Mouse (Mus musculus): ENCODE measurements around the gene Cyp27b1. TPM values are rescaled to one million over a fixed set of nuclear protein-coding genes. Genes with fewer than 3 reads are reported as not detected.

Cyp27b1 gene
- polyA plus RNA-seq, 1 experiment from 2014 or later, result 0.18 TPM

- no peak for ATAC-seq
- 77% methylated on average over 6 of the region's 6 CpGs for WGBS
- no peak overlapping the region for H3K4me2 ChIP-seq (ENCODE audit: low read length)
Observed at GRCm38 (mm10) chr10:127043187-127043586, 4.9 kb upstream of the Cyp27b1 start.

DNA sequence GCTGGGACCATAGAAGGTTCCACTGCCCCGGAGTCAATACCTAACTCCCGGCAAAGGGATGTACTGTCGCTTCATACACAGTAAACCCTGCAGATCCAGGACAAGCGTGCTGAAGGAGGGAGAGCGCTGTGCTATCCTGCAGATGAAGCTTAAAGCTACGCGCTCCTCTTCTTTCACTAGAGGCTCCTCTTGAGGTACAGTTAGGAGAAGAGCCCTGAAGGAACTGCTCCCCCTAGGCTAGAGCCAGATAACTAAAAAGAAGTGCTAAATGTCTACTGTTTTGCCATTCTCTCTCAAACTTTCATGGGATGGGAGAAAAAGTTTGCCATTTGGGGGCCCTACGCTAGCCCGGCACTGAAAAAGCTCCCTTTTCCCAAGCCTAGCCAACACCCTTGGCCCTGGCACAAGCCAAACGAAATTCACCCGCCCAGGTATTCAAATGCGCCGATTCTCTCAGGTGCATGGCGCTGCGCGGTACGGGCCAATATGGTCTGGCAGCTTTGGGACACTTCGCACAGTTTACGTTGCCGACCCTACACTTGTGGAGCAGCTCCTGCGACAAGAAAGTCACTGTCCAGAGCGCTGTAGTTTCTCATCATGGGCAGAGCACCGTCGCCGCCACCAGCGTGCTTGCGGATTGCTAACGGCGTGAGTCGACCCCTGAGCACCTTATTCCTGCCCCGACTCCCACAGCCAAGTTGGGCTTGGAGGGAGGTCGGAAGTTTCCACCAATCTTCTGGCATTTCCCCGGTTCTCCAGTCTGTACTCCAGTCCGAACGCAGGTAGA is 751 bp downstream of the Cyp27b1 start:
- Histone ChIP-seq H3K4me1 (ENCODE audit: control insufficient read depth, insufficient read depth, low read depth, low read length) (peaks cover 3% of the 10 kb centered on the region; the same call in 1 of the 2 replicates), H3K27ac (ENCODE audit: low read depth, low read length) (no peak overlapping the region), H3K36me3 (ENCODE audit: control insufficient read depth, insufficient read depth, low read length) (0 out of 2 replicates have a peak, but pooled peaks cover 4% of the 10 kb centered on the region), H3K4me2 (ENCODE audit: low read length) (peak overlapping the region; percentile 13; the same call in 1 of the 2 replicates), H3K4me3 (ENCODE audit: low read length) (peak overlapping the region; percentile 12), H3K27me3 (replicated peaks; ENCODE audit: control insufficient read depth, insufficient read depth, low read length) (peaks cover 39% of the 10 kb centered on the region), H3K9me3 (ENCODE audit: control insufficient read depth, low read length) (no peaks in the 10 kb centered on the region), H3K9ac (ENCODE audit: low read depth, low read length) (no peak overlapping the region)
- ATAC-seq, result no peak
- 5% methylated on average over 35 of the region's 35 CpGs for WGBS

More at GRCm38 (mm10) chr10:127043187-127043586, 4.9 kb upstream of the Cyp27b1 start:
- Histone ChIP-seq H3K4me1 (ENCODE audit: control insufficient read depth, insufficient read depth, low read depth, low read length) (peaks cover 13% of the 10 kb centered on the region), H3K27me3 (replicated peaks; ENCODE audit: control insufficient read depth, insufficient read depth, low read length) (peaks cover 13% of the 10 kb centered on the region), H3K9me3 (ENCODE audit: control insufficient read depth, low read length) (no peaks in the 10 kb centered on the region), H3K4me3 (ENCODE audit: low read length) (no peak overlapping the region), H3K27ac (ENCODE audit: low read depth, low read length) (no peak overlapping the region), H3K9ac (ENCODE audit: low read depth, low read length) (no peak overlapping the region), H3K36me3 (ENCODE audit: control insufficient read depth, insufficient read depth, low read length) (0 out of 2 replicates have a peak, but pooled peaks cover 4% of the 10 kb centered on the region)

GRCm38 (mm10) chr10:127049395-127050118 is 1.5 kb downstream of the Cyp27b1 start:
- ATAC-seq, result no peak
- WGBS, result 5% methylated on average over 29 of the region's 29 CpGs

GRCm38 (mm10) chr10:127050119-127050474 is 2.0 kb downstream of the Cyp27b1 start:
- Histone ChIP-seq H3K27me3 (replicated peaks; ENCODE audit: control insufficient read depth, insufficient read depth, low read length) (peaks cover 39% of the 10 kb centered on the region), H3K9me3 (ENCODE audit: control insufficient read depth, low read length) (no peaks in the 10 kb centered on the region), H3K9ac (ENCODE audit: low read depth, low read length) (no peak overlapping the region), H3K4me3 (ENCODE audit: low read length) (no peak overlapping the region), H3K4me2 (ENCODE audit: low read length) (no peak overlapping the region), H3K36me3 (ENCODE audit: control insufficient read depth, insufficient read depth, low read length) (peaks cover 3% of the 10 kb centered on the region; the same call in 1 of the 2 replicates), H3K4me1 (ENCODE audit: control insufficient read depth, insufficient read depth, low read depth, low read length) (peaks cover 3% of the 10 kb centered on the region; the same call in 1 of the 2 replicates), H3K27ac (ENCODE audit: low read depth, low read length) (no peak overlapping the region)
- WGBS, result 25% methylated on average over 10 of the region's 10 CpGs
- no peak for ATAC-seq

More at GRCm38 (mm10) chr10:127049395-127050118, 1.5 kb downstream of the Cyp27b1 start:
- H3K9me3 ChIP-seq (ENCODE audit: control insufficient read depth, low read length), result no peaks in the 10 kb centered on the region
- peaks cover 3% of the 10 kb centered on the region; the same call in 1 of the 2 replicates for H3K4me1 ChIP-seq (ENCODE audit: control insufficient read depth, insufficient read depth, low read depth, low read length)
- peaks cover 39% of the 10 kb centered on the region for H3K27me3 ChIP-seq (replicated peaks; ENCODE audit: control insufficient read depth, insufficient read depth, low read length)
- H3K27ac ChIP-seq (ENCODE audit: low read depth, low read length), result no peak overlapping the region
- peak overlapping the region; percentile 13; the same call in 1 of the 2 replicates for H3K4me2 ChIP-seq (ENCODE audit: low read length)
- peaks cover 6% of the 10 kb centered on the region; the same call in 1 of the 2 replicates for H3K36me3 ChIP-seq (ENCODE audit: control insufficient read depth, insufficient read depth, low read length)
- peak overlapping the region; percentile 12; the same call in 1 of the 2 replicates for H3K4me3 ChIP-seq (ENCODE audit: low read length)
- no peak overlapping the region for H3K9ac ChIP-seq (ENCODE audit: low read depth, low read length)

GRCm38 (mm10) chr10:127054646-127055045 is 6.6 kb downstream of the Cyp27b1 start:
- Histone ChIP-seq H3K27me3 (replicated peaks; ENCODE audit: control insufficient read depth, insufficient read depth, low read length) (peaks cover 20% of the 10 kb centered on the region), H3K36me3 (ENCODE audit: control insufficient read depth, insufficient read depth, low read length) (peaks cover 26% of the 10 kb centered on the region), H3K4me3 (ENCODE audit: low read length) (no peak overlapping the region), H3K4me1 (ENCODE audit: control insufficient read depth, insufficient read depth, low read depth, low read length) (peaks cover 11% of the 10 kb centered on the region), H3K4me2 (ENCODE audit: low read length) (no peak overlapping the region), H3K9me3 (ENCODE audit: control insufficient read depth, low read length) (no peaks in the 10 kb centered on the region), H3K27ac (ENCODE audit: low read depth, low read length) (no peak overlapping the region), H3K9ac (ENCODE audit: low read depth, low read length) (no peak overlapping the region)
- no peak for ATAC-seq
- 74% methylated on average over 4 of the region's 4 CpGs for WGBS

DNA sequence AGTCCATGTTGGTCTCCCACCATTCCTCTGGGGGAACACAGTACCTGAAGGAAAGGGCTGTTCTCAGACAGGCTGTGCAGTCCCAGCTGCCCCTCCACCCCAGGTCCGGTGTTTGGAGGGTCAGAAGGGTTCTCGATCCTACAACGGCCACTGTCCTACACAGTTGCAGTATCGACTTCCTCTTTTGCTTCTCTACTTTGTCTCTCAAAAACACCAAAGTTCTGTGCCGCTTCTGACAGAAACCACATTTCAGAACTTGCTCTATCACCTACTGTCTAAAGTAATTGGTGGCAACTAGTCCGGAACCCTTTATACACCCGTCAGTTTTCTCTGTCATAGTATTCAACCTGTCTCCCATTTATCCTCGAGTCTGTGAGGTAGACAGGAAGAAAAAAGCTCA is 7.4 kb downstream of the Cyp27b1 start:
- no peak overlapping the region for H3K9ac ChIP-seq (ENCODE audit: low read depth, low read length)
- peaks cover 14% of the 10 kb centered on the region for H3K27me3 ChIP-seq (replicated peaks; ENCODE audit: control insufficient read depth, insufficient read depth, low read length)
- peaks cover 11% of the 10 kb centered on the region for H3K4me1 ChIP-seq (ENCODE audit: control insufficient read depth, insufficient read depth, low read depth, low read length)
- no peak overlapping the region for H3K27ac ChIP-seq (ENCODE audit: low read depth, low read length)
- no peak overlapping the region for H3K4me2 ChIP-seq (ENCODE audit: low read length)
- no peak for ATAC-seq
- WGBS, result 88% methylated on average over 8 of the region's 8 CpGs
- H3K4me3 ChIP-seq (ENCODE audit: low read length), result no peak overlapping the region
- no peaks in the 10 kb centered on the region for H3K9me3 ChIP-seq (ENCODE audit: control insufficient read depth, low read length)
- peaks cover 26% of the 10 kb centered on the region for H3K36me3 ChIP-seq (ENCODE audit: control insufficient read depth, insufficient read depth, low read length)

DNA sequence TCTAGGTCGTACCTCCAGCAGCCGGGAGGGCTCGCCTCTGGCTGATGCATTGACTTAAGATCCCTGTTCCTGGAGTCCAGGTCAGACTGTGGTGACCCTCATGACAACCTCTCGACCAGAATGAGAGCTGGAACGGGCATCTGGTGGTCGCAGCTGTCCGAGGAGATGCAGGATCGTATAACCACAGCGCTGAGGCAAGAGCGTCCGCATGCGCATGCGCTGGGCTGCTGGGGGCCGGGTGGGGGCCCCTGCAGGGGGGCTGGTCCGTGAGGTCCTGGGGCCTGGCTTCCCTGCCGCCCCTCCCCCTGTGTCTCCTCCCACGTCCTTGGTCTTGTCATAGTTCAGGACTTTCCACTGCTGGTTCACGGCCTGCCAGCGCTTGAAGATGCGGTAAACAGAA is 8.4 kb downstream of the Cyp27b1 start:
- no peak overlapping the region for H3K4me2 ChIP-seq (ENCODE audit: low read length)
- no peak for ATAC-seq
- H3K9ac ChIP-seq (ENCODE audit: low read depth, low read length), result no peak overlapping the region
- H3K36me3 ChIP-seq (ENCODE audit: control insufficient read depth, insufficient read depth, low read length), result peaks cover 26% of the 10 kb centered on the region
- H3K9me3 ChIP-seq (ENCODE audit: control insufficient read depth, low read length), result no peaks in the 10 kb centered on the region
- H3K4me3 ChIP-seq (ENCODE audit: low read length), result no peak overlapping the region
- 86% methylated on average over 19 of the region's 20 CpGs for WGBS
- H3K27me3 ChIP-seq (replicated peaks; ENCODE audit: control insufficient read depth, insufficient read depth, low read length), result peaks cover 3% of the 10 kb centered on the region
- peaks cover 17% of the 10 kb centered on the region for H3K4me1 ChIP-seq (ENCODE audit: control insufficient read depth, insufficient read depth, low read depth, low read length)
- no peak overlapping the region for H3K27ac ChIP-seq (ENCODE audit: low read depth, low read length)

DNA sequence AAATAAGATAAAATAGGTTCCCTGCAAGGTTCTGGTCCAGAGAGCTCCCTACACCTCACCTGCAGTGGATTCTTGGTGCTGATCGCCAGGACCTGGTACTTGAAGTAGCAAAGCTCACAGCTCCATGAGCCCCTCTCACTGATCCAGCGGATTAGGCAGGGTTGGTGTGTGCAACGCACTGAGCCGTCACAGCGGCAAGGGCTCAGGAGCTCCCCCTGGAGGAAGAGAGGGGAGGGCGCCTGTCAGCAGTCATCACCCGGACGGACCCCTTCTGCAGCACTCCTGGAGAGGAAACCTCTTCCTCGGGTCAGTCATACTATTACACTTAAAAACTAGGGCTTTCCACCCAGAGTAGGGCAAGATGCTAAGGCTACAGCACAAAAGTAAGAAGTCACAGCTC is 10.1 kb downstream of the Cyp27b1 start:
- Histone ChIP-seq H3K4me3 (ENCODE audit: low read length) (peak overlapping the region; percentile 81), H3K9me3 (ENCODE audit: control insufficient read depth, low read length) (no peaks in the 10 kb centered on the region), H3K27me3 (replicated peaks; ENCODE audit: control insufficient read depth, insufficient read depth, low read length) (no peaks in the 10 kb centered on the region), H3K4me1 (ENCODE audit: control insufficient read depth, insufficient read depth, low read depth, low read length) (peaks cover 23% of the 10 kb centered on the region), H3K36me3 (ENCODE audit: control insufficient read depth, insufficient read depth, low read length) (peaks cover 26% of the 10 kb centered on the region), H3K9ac (ENCODE audit: low read depth, low read length) (peak overlapping the region; percentile 97), H3K27ac (ENCODE audit: low read depth, low read length) (no peak overlapping the region), H3K4me2 (ENCODE audit: low read length) (peak overlapping the region; percentile 86)
- ATAC-seq, result 0 out of 2 replicates have a peak, but pooled peaks have one; percentile 10
- WGBS, result 0% methylated on average over 9 of the region's 9 CpGs

- Histone ChIP-seq H3K36me3 (ENCODE audit: control insufficient read depth, insufficient read depth, low read length) (peaks cover 26% of the 10 kb centered on the region), H3K4me3 (ENCODE audit: low read length) (peak overlapping the region; percentile 81), H3K27me3 (replicated peaks; ENCODE audit: control insufficient read depth, insufficient read depth, low read length) (no peaks in the 10 kb centered on the region), H3K4me1 (ENCODE audit: control insufficient read depth, insufficient read depth, low read depth, low read length) (peaks cover 23% of the 10 kb centered on the region), H3K9ac (ENCODE audit: low read depth, low read length) (peak overlapping the region; percentile 97), H3K9me3 (ENCODE audit: control insufficient read depth, low read length) (no peaks in the 10 kb centered on the region), H3K4me2 (ENCODE audit: low read length) (peak overlapping the region; percentile 86), H3K27ac (ENCODE audit: low read depth, low read length) (peak overlapping the region; percentile 94)
- ATAC-seq, result no peak
- 3% methylated on average over 8 of the region's 8 CpGs for WGBS
Observed at GRCm38 (mm10) chr10:127058708-127059107, 10.7 kb downstream of the Cyp27b1 start.
